Mouse (Mus musculus) embryonic facial prominence, embryonic 10.5 days (tissue): ENCODE measurements around the gene Zcchc17. TPM values are rescaled to one million over a fixed set of nuclear protein-coding genes. Genes with fewer than 3 reads are reported as not detected.
A peak's percentile ranks its signal among the peaks of the same experiment; 100 is the strongest.

Experiments used
- DNase-seq: peaks from one replicate; pipeline ENCODE4 v3.0.0-alpha.2; 2017; ENCODE audit warnings: low spot score
- H3K27ac ChIP-seq: fragments of 300-500 bp; sonication (generic); replicated peaks from 2 replicates; pipeline ENCODE4 v1.5.1; 2016; ENCODE audit warnings: mild to moderate bottlenecking
- H3K27me3 ChIP-seq: fragments of 300-500 bp; sonication (generic); replicated peaks from 2 replicates; pipeline ENCODE4 v1.6.1; 2016; ENCODE audit warnings: low read depth, mild to moderate bottlenecking; ENCODE audit not compliant: poor library complexity, severe bottlenecking
- H3K36me3 ChIP-seq: fragments of 300-500 bp; sonication (generic); replicated peaks from 2 replicates; pipeline ENCODE4 v1.6.1; 2016; ENCODE audit warnings: mild to moderate bottlenecking, moderate library complexity
- H3K4me1 ChIP-seq: fragments of 300-500 bp; sonication (generic); 2 replicates; pipeline ENCODE4 v1.6.1; 2016
- H3K4me3 ChIP-seq: fragments of 300-500 bp; sonication (generic); 2 replicates; pipeline ENCODE4 v1.5.1; 2016; ENCODE audit warnings: mild to moderate bottlenecking, moderate library complexity
- H3K9me3 ChIP-seq: fragments of 300-500 bp; sonication (generic); 2 replicates; pipeline ENCODE4 v1.6.1; 2016; ENCODE audit warnings: mild to moderate bottlenecking
- WGBS: fragments of 180-500 bp; shearing (Covaris S2); methylation state at CpG from one replicate; pipeline ENCODE4 v1.1.7; 2016; 5-methylcytosine and 5-hydroxymethylcytosine counted together
- polyA plus RNA-seq: library from polyadenylated mRNA; unstranded; fragments of >200 nt; fragmentation: Nextera tagmentation; extraction: Ambion mirVana; gene quantifications from 2 replicates; pipeline ENCODE4 v1.2.1, GENCODE M21; 2016

The Zcchc17 gene
- polyA plus RNA-seq, 1 experiment from 2014 or later = 73.3 TPM

GRCm38 (mm10) chr4:130350690-130351422, 8.9 kb downstream of the Zcchc17 start:
- Histone ChIP-seq H3K36me3 (peaks cover 87% of the 10 kb centered on the region), H3K27me3 (no peaks in the 10 kb centered on the region), H3K4me3 (no peak overlapping the region), H3K27ac (no peak overlapping the region), H3K4me1 (no peaks in the 10 kb centered on the region), H3K9me3 (no peaks in the 10 kb centered on the region)
- no peak for DNase-seq
- 89% methylated on average over 16 of the region's 16 CpGs for WGBS

- H3K4me1 ChIP-seq = no peaks in the 10 kb centered on the region
- H3K27me3 ChIP-seq = no peaks in the 10 kb centered on the region
- peaks cover 87% of the 10 kb centered on the region for H3K36me3 ChIP-seq
- no peak overlapping the region for H3K4me3 ChIP-seq
- H3K9me3 ChIP-seq = no peaks in the 10 kb centered on the region
- 96% methylated on average over 6 of the region's 6 CpGs for whole genome bisulfite sequencing
- no peak overlapping the region for H3K27ac ChIP-seq
- no peak for DNase-seq
These were observed 10.1 kb downstream of the Zcchc17 start for GRCm38 (mm10) chr4:130349666-130350065.

GRCm38 (mm10) chr4:130341691-130342090, 18.1 kb downstream of the Zcchc17 start:
- no peak overlapping the region for H3K4me3 ChIP-seq
- peaks cover 51% of the 10 kb centered on the region for H3K36me3 ChIP-seq
- H3K27ac ChIP-seq = no peak overlapping the region
- H3K9me3 ChIP-seq = no peaks in the 10 kb centered on the region
- H3K4me1 ChIP-seq = peaks cover 4% of the 10 kb centered on the region
- 28% methylated on average over 4 of the region's 4 CpGs for WGBS
- DNase-seq = peak; percentile 57
- H3K27me3 ChIP-seq = no peaks in the 10 kb centered on the region

- Histone ChIP-seq H3K27ac (no peak overlapping the region), H3K9me3 (no peaks in the 10 kb centered on the region), H3K36me3 (peaks cover 69% of the 10 kb centered on the region), H3K4me3 (no peak overlapping the region), H3K27me3 (no peaks in the 10 kb centered on the region), H3K4me1 (no peaks in the 10 kb centered on the region)
- DNase-seq = no peak
- WGBS = 92% methylated on average over 5 of the region's 5 CpGs
These were observed 23.9 kb downstream of the Zcchc17 start for GRCm38 (mm10) chr4:130335867-130336266.

- no peaks in the 10 kb centered on the region for H3K27me3 ChIP-seq
- no peak overlapping the region for H3K4me3 ChIP-seq
- H3K27ac ChIP-seq = no peak overlapping the region
- DNase-seq = no peak
- WGBS = 92% methylated on average over 9 of the region's 9 CpGs
- peaks cover 78% of the 10 kb centered on the region for H3K36me3 ChIP-seq
- no peaks in the 10 kb centered on the region for H3K4me1 ChIP-seq
- no peaks in the 10 kb centered on the region for H3K9me3 ChIP-seq
These were observed 32.4 kb downstream of the Zcchc17 start for GRCm38 (mm10) chr4:130327366-130327765.

GRCm38 (mm10) chr4:130325446-130325845, 34.3 kb downstream of the Zcchc17 start:
- H3K9me3 ChIP-seq = no peaks in the 10 kb centered on the region
- H3K36me3 ChIP-seq = peaks cover 85% of the 10 kb centered on the region
- no peak overlapping the region for H3K4me3 ChIP-seq
- no peak overlapping the region for H3K27ac ChIP-seq
- no peaks in the 10 kb centered on the region for H3K27me3 ChIP-seq
- DNase-seq = no peak
- H3K4me1 ChIP-seq = no peaks in the 10 kb centered on the region
- WGBS = 95% methylated on average over 2 of the region's 2 CpGs

GRCm38 (mm10) chr4:130323607-130324006, 36.1 kb downstream of the Zcchc17 start:
- Histone ChIP-seq H3K4me1 (no peaks in the 10 kb centered on the region), H3K4me3 (no peak overlapping the region), H3K27me3 (no peaks in the 10 kb centered on the region), H3K27ac (no peak overlapping the region), H3K9me3 (no peaks in the 10 kb centered on the region), H3K36me3 (peaks cover 94% of the 10 kb centered on the region)
- WGBS = 86% methylated on average over 5 of the region's 5 CpGs
- DNase-seq = no peak

GRCm38 (mm10) chr4:130323165-130323564, 36.6 kb downstream of the Zcchc17 start:
- H3K36me3 ChIP-seq = peaks cover 94% of the 10 kb centered on the region
- H3K4me1 ChIP-seq = peaks cover 4% of the 10 kb centered on the region; the same call in 1 of the 2 replicates
- no peak for DNase-seq
- WGBS = 85% methylated on average over 1 of the region's 1 CpGs
- H3K4me3 ChIP-seq = no peak overlapping the region
- H3K27me3 ChIP-seq = no peaks in the 10 kb centered on the region
- H3K9me3 ChIP-seq = no peaks in the 10 kb centered on the region
- H3K27ac ChIP-seq = no peak overlapping the region

- no peaks in the 10 kb centered on the region for H3K27me3 ChIP-seq
- H3K9me3 ChIP-seq = no peaks in the 10 kb centered on the region
- 90% methylated on average over 7 of the region's 7 CpGs for WGBS
- H3K4me3 ChIP-seq = no peak overlapping the region
- H3K27ac ChIP-seq = no peak overlapping the region
- no peak for DNase-seq
- H3K4me1 ChIP-seq = peaks cover 6% of the 10 kb centered on the region; the same call in 1 of the 2 replicates
- H3K36me3 ChIP-seq = peaks cover 94% of the 10 kb centered on the region
These were observed 37.2 kb downstream of the Zcchc17 start for GRCm38 (mm10) chr4:130322567-130322966.

- Histone ChIP-seq H3K36me3 (peaks cover 94% of the 10 kb centered on the region), H3K4me3 (no peak overlapping the region)
- 95% methylated on average over 7 of the region's 7 CpGs for WGBS
These were observed 38.1 kb downstream of the Zcchc17 start for GRCm38 (mm10) chr4:130321640-130322039.

GRCm38 (mm10) chr4:130319564-130319963, 40.2 kb downstream of the Zcchc17 start:
- Histone ChIP-seq H3K27me3 (no peaks in the 10 kb centered on the region), H3K36me3 (peaks cover 94% of the 10 kb centered on the region), H3K4me1 (peaks cover 6% of the 10 kb centered on the region; the same call in 1 of the 2 replicates), H3K4me3 (no peak overlapping the region), H3K9me3 (no peaks in the 10 kb centered on the region), H3K27ac (no peak overlapping the region)
- 85% methylated on average over 7 of the region's 7 CpGs for WGBS
- no peak for DNase-seq

More at GRCm38 (mm10) chr4:130321640-130322039, 38.1 kb downstream of the Zcchc17 start:
- peaks cover 6% of the 10 kb centered on the region; the same call in 1 of the 2 replicates for H3K4me1 ChIP-seq
- H3K9me3 ChIP-seq = no peaks in the 10 kb centered on the region
- H3K27ac ChIP-seq = no peak overlapping the region
- H3K27me3 ChIP-seq = no peaks in the 10 kb centered on the region
- no peak for DNase-seq

- Histone ChIP-seq H3K27ac (no peak overlapping the region), H3K36me3 (peaks cover 93% of the 10 kb centered on the region), H3K4me1 (peaks cover 6% of the 10 kb centered on the region; the same call in 1 of the 2 replicates), H3K27me3 (no peaks in the 10 kb centered on the region), H3K4me3 (no peak overlapping the region), H3K9me3 (no peaks in the 10 kb centered on the region)
- 68% methylated on average over 3 of the region's 3 CpGs for WGBS
- DNase-seq = no peak
These were observed 41.6 kb downstream of the Zcchc17 start for GRCm38 (mm10) chr4:130318122-130318521.

- WGBS = 82% methylated on average over 10 of the region's 10 CpGs
- Histone ChIP-seq H3K4me1 (peaks cover 6% of the 10 kb centered on the region; the same call in 1 of the 2 replicates), H3K27ac (no peak overlapping the region), H3K36me3 (peaks cover 87% of the 10 kb centered on the region), H3K27me3 (peaks cover 3% of the 10 kb centered on the region; the same call in 1 of the 2 replicates), H3K4me3 (no peak overlapping the region), H3K9me3 (no peaks in the 10 kb centered on the region)
- no peak for DNase-seq
These were observed 43.1 kb downstream of the Zcchc17 start for GRCm38 (mm10) chr4:130316691-130317090.
